Mouse (Mus musculus): ENCODE data around the gene Plxna1. TPM values are rescaled to one million over a fixed set of nuclear protein-coding genes. Genes with fewer than 3 reads are reported as not detected.

Gene Plxna1
- polyA plus RNA-seq (2015; fragmentation: Nextera tagmentation; extraction: Ambion mirVana), result 44.1 and 47.8 TPM in 2 replicates

DNA sequence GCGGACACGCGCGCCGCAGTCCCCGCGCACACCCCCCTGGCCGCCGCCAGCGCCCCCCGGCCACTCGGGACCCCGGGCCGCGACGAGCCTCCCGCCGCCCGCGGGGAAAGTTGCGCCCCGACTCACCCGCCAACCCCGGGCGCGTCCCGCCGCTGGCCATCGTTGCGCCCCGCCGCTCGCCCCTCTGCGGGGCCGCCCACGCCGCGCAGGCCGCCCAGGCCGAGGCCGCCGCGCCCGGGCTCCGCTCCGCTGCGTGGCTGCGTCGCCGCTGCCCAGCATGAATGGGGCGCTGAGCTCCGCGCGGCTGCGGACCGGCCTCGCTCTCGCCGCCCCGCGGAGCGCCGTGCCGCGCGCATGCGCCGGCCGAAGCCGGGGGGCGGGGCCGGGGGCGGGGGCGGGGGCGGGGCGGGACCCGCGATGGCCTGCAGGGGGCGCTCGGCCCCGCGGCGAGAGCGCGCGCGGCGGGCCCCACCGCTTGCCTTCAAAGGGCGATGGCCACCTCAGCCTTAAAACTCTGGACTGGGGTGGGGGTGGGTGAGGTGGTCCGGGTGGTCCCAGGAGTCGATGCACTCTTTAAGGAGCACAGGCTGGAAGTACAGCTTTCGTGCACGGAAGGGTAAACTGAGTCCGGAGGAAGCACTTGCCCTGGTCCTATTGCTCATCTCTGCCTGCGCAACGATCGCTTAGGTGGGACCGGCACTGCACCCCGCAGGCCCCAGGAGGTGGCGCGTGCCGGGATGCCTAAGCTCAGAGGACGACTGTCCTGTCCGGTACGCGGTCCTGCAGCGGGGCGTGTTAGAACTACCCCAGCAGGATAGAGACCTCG is at the start of gene Plxna1:
Gene Plxna1, minus strand, starts transcription at position 340 of the 826 bp plus-strand sequence.
- under 1% methylated on average over 84 of the region's 110 CpGs for WGBS
- Histone ChIP-seq H3K27me3 (replicated peaks; ENCODE audit: control insufficient read depth, insufficient read depth, low read length) (no peaks in the 10 kb centered on the region), H3K4me1 (replicated peaks; ENCODE audit: control insufficient read depth, insufficient read depth, low read length) (peaks cover 44% of the 10 kb centered on the region), H3K4me3 (replicated peaks; ENCODE audit: low read length) (peak within 1 kb of the TSS; percentile 95), H3K36me3 (ENCODE audit: control insufficient read depth, insufficient read depth) (no peaks in the 10 kb centered on the region), H3K27ac (ENCODE audit: low read length) (peak within 1 kb of the TSS; percentile 36), H3K9me3 (ENCODE audit: control insufficient read depth, low read length) (peaks cover under 1% of the 10 kb centered on the region; the same call in 1 of the 2 replicates), H3K9ac (replicated peaks; ENCODE audit: low read depth, low read length) (peak within 1 kb of the TSS; percentile 90), H3K4me2 (ENCODE audit: low read length) (peak within 1 kb of the TSS; percentile 96)
- peak; percentile 70 for ATAC-seq

DNA sequence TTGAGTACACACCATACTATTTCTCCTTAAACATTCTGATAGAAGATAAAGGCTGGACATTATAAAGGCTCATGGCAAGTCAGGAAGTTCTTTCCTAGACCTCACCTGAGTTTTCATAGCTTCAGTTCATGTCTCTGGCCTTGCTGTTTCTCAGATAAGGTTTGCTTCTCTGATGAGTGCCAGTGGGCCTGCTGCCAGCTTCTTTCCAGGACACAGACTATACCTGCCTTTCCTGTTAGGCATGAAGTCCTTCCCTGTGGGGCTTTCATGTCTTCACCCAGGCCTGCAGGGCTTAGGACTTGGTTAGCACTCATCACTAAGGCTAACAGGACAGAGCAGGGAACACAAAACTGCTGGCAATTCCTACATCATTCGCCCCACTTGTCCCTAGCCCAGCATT is 46.6 kb upstream of the Plxna1 start:
- Histone ChIP-seq H3K4me1 (replicated peaks; ENCODE audit: control insufficient read depth, insufficient read depth, low read length) (peaks cover 10% of the 10 kb centered on the region), H3K27ac (ENCODE audit: low read length) (no peak overlapping the region), H3K36me3 (ENCODE audit: control insufficient read depth, insufficient read depth) (no peaks in the 10 kb centered on the region), H3K4me3 (replicated peaks; ENCODE audit: low read length) (no peak overlapping the region), H3K27me3 (replicated peaks; ENCODE audit: control insufficient read depth, insufficient read depth, low read length) (no peaks in the 10 kb centered on the region), H3K4me2 (ENCODE audit: low read length) (no peak overlapping the region), H3K9me3 (ENCODE audit: control insufficient read depth, low read length) (no peaks in the 10 kb centered on the region), H3K9ac (replicated peaks; ENCODE audit: low read depth, low read length) (no peak overlapping the region)
- 89% methylated on average over 1 of the region's 1 CpGs for WGBS
- no peak for ATAC-seq

DNA sequence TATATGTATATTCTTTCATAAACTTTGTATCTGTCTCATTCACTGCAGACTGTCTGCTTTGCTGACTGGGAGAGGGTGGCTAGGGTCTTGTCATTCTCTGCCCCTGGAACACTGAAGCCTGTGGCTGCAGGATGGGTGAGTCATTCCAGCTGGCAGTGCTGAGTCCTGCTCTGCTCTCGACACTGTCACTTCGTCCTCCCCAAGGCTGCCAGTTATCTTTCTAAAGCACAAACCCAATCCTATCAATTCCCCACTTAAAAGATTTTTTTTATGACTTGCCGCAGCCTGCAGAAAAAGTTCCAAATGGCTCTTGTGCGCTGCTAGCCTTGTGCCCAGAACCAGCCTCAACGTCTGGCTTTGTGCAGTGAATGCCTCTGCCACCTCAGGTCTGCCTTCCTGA is 45.8 kb upstream of the Plxna1 start:
- Histone ChIP-seq H3K9ac (replicated peaks; ENCODE audit: low read depth, low read length) (no peak overlapping the region), H3K4me2 (ENCODE audit: low read length) (no peak overlapping the region), H3K9me3 (ENCODE audit: control insufficient read depth, low read length) (no peaks in the 10 kb centered on the region), H3K27me3 (replicated peaks; ENCODE audit: control insufficient read depth, insufficient read depth, low read length) (no peaks in the 10 kb centered on the region), H3K4me3 (replicated peaks; ENCODE audit: low read length) (no peak overlapping the region), H3K36me3 (ENCODE audit: control insufficient read depth, insufficient read depth) (no peaks in the 10 kb centered on the region), H3K27ac (ENCODE audit: low read length) (no peak overlapping the region), H3K4me1 (replicated peaks; ENCODE audit: control insufficient read depth, insufficient read depth, low read length) (peaks cover 10% of the 10 kb centered on the region)
- WGBS, result 82% methylated on average over 5 of the region's 5 CpGs
- no peak for ATAC-seq

DNA sequence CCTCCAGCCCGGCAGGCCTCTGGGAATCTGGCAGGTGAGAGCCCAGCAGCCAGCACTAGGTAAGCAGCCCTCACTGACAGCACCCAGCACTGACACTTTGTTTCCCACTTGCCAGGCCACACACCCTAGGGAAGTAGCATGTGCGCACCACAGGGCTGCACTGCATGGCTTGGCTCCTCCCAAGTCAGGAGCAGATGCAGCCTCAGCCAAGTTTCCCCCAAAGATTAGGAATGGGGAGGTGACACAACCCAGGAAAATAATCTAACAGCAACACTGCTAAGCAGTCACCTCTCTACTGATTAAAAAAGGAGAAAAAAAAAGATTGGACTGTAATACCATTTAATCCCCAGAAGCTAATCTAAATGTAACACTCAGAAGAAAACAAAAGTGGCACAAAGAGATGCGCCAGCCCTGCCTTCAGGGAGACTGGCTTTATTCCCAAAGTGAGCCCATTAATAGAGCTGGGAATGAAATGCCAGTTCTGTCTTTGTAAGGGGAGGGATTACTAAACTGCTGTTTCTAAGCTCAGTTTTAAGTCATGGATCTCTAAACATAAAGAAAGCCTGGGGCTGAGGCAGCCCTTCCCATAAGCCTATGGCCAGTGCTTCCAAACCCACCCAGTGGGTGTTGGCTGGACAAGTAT is 44.9 kb upstream of the Plxna1 start:
- no peak overlapping the region for H3K4me2 ChIP-seq (ENCODE audit: low read length)
- H3K27ac ChIP-seq (ENCODE audit: low read length), result peak overlapping the region; percentile 2
- peaks cover 15% of the 10 kb centered on the region for H3K4me1 ChIP-seq (replicated peaks; ENCODE audit: control insufficient read depth, insufficient read depth, low read length)
- 39% methylated on average over 3 of the region's 3 CpGs for WGBS
- peak; percentile 81 for ATAC-seq
- H3K9ac ChIP-seq (replicated peaks; ENCODE audit: low read depth, low read length), result no peak overlapping the region
- no peaks in the 10 kb centered on the region for H3K9me3 ChIP-seq (ENCODE audit: control insufficient read depth, low read length)
- H3K36me3 ChIP-seq (ENCODE audit: control insufficient read depth, insufficient read depth), result no peaks in the 10 kb centered on the region
- no peak overlapping the region for H3K4me3 ChIP-seq (replicated peaks; ENCODE audit: low read length)
- no peaks in the 10 kb centered on the region for H3K27me3 ChIP-seq (replicated peaks; ENCODE audit: control insufficient read depth, insufficient read depth, low read length)

GRCm38 (mm10) chr6:89404964-89405363 is 42.5 kb upstream of the Plxna1 start:
- no peak overlapping the region for H3K4me2 ChIP-seq (ENCODE audit: low read length)
- no peak for ATAC-seq
- H3K36me3 ChIP-seq (ENCODE audit: control insufficient read depth, insufficient read depth), result no peaks in the 10 kb centered on the region
- no peak overlapping the region for H3K9ac ChIP-seq (replicated peaks; ENCODE audit: low read depth, low read length)
- 89% methylated on average over 2 of the region's 2 CpGs for WGBS
- no peaks in the 10 kb centered on the region for H3K27me3 ChIP-seq (replicated peaks; ENCODE audit: control insufficient read depth, insufficient read depth, low read length)
- no peak overlapping the region for H3K27ac ChIP-seq (ENCODE audit: low read length)
- H3K9me3 ChIP-seq (ENCODE audit: control insufficient read depth, low read length), result no peaks in the 10 kb centered on the region
- H3K4me3 ChIP-seq (replicated peaks; ENCODE audit: low read length), result no peak overlapping the region
- H3K4me1 ChIP-seq (replicated peaks; ENCODE audit: control insufficient read depth, insufficient read depth, low read length), result peaks cover 20% of the 10 kb centered on the region

DNA sequence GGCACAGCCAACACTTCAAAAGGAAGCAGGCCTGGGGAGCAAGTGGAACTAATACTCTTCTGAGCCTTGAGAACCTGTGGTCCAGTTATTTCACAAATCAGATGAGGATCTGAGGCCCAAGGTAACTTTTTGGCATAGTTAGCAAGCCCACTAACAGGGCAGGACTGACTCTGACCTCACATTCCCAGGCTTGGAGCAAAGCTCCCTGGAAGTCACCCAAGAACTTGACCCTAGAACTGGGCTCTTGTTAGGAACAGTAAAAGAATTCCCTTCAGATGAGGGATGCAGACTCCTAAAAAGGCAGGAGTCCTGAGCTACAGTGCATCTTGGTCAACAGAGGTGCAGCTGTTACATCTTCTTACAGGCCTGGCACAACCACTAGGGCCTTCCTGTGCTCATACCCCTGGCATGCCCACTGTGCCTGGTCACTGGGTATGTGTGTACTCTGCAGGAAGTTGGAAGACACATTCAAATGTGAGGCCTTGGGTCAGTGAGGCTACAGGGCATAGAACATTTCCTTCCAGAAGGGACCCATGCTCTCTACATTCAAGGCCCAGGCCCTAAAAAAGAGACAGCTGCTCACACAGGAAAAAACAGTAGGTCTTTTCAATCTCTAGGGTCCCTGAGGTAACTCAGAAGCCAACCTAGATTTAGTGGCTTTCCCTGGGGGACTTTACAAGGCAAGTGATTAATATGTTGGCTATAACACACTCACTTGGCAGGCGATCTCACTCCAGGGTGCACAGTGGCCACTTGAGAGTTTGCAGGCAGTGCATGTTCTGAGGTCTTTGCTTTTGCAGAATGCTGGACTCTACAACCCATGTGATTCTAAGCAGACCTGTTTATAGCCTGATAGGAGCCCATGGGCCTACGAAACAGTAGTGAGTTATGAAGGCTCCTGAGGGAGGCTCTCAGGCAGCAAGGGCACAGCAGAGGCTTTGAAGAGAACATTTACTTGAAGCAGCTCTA is 41.1 kb upstream of the Plxna1 start:
- no peak for ATAC-seq

DNA sequence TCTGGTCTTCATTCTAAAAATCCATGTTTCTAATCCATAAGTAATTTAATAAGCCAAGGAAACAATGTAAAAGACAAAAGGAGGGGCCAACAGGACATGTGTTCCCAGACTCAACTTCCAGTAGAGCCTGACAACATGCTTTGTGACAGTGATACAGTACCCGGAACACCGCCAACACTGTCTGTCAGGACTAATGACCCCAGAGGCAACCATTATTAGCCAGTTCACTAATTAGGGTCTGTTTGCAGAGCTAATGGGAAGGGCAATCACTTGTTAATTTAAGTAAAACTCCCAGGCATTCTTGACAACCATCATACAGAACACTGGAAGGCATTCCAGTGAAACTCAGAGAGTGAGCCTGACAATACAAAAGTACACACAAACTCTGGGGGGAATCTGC is 40.0 kb upstream of the Plxna1 start:
- no peak overlapping the region for H3K9ac ChIP-seq (replicated peaks; ENCODE audit: low read depth, low read length)
- H3K4me1 ChIP-seq (replicated peaks; ENCODE audit: control insufficient read depth, insufficient read depth, low read length), result peaks cover 15% of the 10 kb centered on the region
- no peaks in the 10 kb centered on the region for H3K36me3 ChIP-seq (ENCODE audit: control insufficient read depth, insufficient read depth)
- H3K4me3 ChIP-seq (replicated peaks; ENCODE audit: low read length), result no peak overlapping the region
- 0 out of 2 replicates have a peak, but pooled peaks have one; percentile 40 for ATAC-seq
- H3K9me3 ChIP-seq (ENCODE audit: control insufficient read depth, low read length), result no peaks in the 10 kb centered on the region
- H3K4me2 ChIP-seq (ENCODE audit: low read length), result no peak overlapping the region
- WGBS, result 19% methylated on average over 2 of the region's 2 CpGs
- H3K27me3 ChIP-seq (replicated peaks; ENCODE audit: control insufficient read depth, insufficient read depth, low read length), result no peaks in the 10 kb centered on the region
- H3K27ac ChIP-seq (ENCODE audit: low read length), result no peak overlapping the region

More for the DNA sequence above, 41.1 kb upstream of the Plxna1 start:
- no peak overlapping the region for H3K27ac ChIP-seq (ENCODE audit: low read length)
- no peak overlapping the region for H3K4me3 ChIP-seq (replicated peaks; ENCODE audit: low read length)
- WGBS, result 80% methylated on average over 2 of the region's 2 CpGs
- H3K27me3 ChIP-seq (replicated peaks; ENCODE audit: control insufficient read depth, insufficient read depth, low read length), result no peaks in the 10 kb centered on the region
- H3K36me3 ChIP-seq (ENCODE audit: control insufficient read depth, insufficient read depth), result no peaks in the 10 kb centered on the region
- no peak overlapping the region for H3K4me2 ChIP-seq (ENCODE audit: low read length)
- no peaks in the 10 kb centered on the region for H3K9me3 ChIP-seq (ENCODE audit: control insufficient read depth, low read length)
- peaks cover 20% of the 10 kb centered on the region for H3K4me1 ChIP-seq (replicated peaks; ENCODE audit: control insufficient read depth, insufficient read depth, low read length)
- no peak overlapping the region for H3K9ac ChIP-seq (replicated peaks; ENCODE audit: low read depth, low read length)

- Histone ChIP-seq H3K27ac (ENCODE audit: low read length) (no peak overlapping the region), H3K36me3 (ENCODE audit: control insufficient read depth, insufficient read depth) (no peaks in the 10 kb centered on the region), H3K4me1 (replicated peaks; ENCODE audit: control insufficient read depth, insufficient read depth, low read length) (peaks cover 10% of the 10 kb centered on the region; the same call in 1 of the 2 replicates), H3K9ac (replicated peaks; ENCODE audit: low read depth, low read length) (no peak overlapping the region), H3K4me2 (ENCODE audit: low read length) (no peak overlapping the region), H3K27me3 (replicated peaks; ENCODE audit: control insufficient read depth, insufficient read depth, low read length) (no peaks in the 10 kb centered on the region), H3K9me3 (ENCODE audit: control insufficient read depth, low read length) (no peaks in the 10 kb centered on the region), H3K4me3 (replicated peaks; ENCODE audit: low read length) (no peak overlapping the region)
- 71% methylated on average over 1 of the region's 1 CpGs for WGBS
- ATAC-seq, result no peak
Measured at GRCm38 (mm10) chr6:89399564-89399963, 37.1 kb upstream of the Plxna1 start.

Data from forebrain, embryonic 16.5 days (tissue).